Mouse (Mus musculus): ENCODE results near the gene Mbd6.
A peak's percentile ranks its signal among the peaks of the same experiment; 100 is the strongest.

Gene Mbd6

GRCm38 (mm10) chr10:127287936-127288293, 903 bp downstream of the Mbd6 start:
- DNase-seq (ENCODE audit: low spot score) = no peak

DNA sequence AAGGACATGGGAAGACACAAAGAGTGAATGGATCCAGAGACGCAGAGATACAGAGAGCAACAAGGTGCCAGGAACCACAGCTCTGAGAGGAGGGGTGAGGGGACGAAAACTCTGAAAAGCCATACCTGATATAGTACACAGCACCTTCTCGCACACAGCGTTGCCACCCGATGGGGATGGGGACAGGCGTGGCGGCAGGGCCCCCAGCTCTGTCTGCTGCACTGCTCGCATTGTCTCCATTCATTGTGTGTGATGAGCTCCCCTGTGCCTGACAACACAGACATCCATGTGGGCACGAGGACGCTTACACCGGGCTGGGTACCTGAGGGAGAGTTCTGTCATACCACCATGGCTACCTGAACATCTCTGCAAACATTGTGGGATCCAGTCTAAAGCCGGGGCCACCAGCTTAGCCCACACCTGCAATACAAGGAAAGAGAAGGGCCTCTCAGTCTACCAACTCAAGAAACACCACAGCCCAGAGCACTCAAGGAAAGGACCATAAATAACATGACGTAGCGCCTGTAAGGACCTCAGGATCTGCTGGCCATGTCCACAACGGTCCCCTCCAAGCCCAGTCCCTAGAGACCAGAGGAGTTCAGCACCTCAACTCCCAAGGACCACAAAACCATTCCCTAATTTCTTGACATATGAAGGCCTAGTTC, 1.4 kb downstream of the Mbd6 start:
- DNase-seq (ENCODE audit: low spot score) = no peak

DNA sequence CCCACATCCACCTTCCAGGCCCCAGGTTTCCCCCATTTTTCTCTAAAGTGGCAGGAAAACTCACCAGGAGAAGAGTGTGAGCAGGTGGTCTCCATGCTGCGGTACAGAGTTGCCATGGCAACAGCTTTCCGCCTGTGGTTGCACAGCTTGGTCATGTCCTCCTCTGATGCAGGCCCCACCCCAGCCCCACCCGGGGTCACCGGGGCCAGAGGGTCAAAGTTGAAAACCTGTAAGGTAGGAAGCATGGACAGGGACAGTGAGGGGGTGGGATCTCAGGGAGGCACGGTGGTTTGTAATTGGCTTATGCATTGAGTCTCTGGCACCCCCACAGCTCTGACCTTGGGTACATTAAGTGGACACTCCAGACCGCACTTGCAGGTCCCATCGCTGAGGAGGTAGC, 2.1 kb downstream of the Mbd6 start:
- DNase-seq (ENCODE audit: low spot score) = no peak

- no peak for DNase-seq (ENCODE audit: low spot score)
Observed at GRCm38 (mm10) chr10:127286194-127286593, 2.6 kb downstream of the Mbd6 start.

GRCm38 (mm10) chr10:127285644-127286043, 3.2 kb downstream of the Mbd6 start:
- no peak for DNase-seq (ENCODE audit: low spot score)

- DNase-seq (ENCODE audit: low spot score) = no peak
Observed at GRCm38 (mm10) chr10:127284724-127285500, 3.9 kb downstream of the Mbd6 start.

DNA sequence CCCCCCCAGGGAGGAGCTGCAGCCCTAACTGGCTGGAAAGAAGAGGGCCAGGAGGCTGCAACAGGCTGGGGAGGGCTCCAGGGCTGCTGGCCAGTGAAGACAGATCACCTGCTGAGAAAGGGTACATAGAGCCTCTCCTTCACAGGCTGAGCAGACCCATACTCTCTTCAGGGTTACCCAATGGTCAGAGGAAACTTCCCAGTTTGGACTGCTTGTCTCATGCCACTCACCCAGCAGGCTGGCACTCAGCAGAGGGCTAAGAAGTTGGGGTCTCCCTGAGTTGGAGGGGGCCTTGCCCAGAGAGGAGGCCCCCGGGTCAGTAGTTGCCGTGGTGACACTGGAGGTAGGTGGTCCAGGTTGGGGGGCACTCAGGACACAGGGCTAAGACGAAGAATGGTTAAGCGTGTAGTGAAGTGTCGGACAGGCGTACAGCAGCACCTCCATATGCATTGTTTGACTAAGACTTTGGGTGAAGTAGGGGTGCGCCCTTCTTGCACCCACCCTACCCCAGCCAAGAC, 4.7 kb downstream of the Mbd6 start:
- no peak for DNase-seq (ENCODE audit: low spot score)

DNA sequence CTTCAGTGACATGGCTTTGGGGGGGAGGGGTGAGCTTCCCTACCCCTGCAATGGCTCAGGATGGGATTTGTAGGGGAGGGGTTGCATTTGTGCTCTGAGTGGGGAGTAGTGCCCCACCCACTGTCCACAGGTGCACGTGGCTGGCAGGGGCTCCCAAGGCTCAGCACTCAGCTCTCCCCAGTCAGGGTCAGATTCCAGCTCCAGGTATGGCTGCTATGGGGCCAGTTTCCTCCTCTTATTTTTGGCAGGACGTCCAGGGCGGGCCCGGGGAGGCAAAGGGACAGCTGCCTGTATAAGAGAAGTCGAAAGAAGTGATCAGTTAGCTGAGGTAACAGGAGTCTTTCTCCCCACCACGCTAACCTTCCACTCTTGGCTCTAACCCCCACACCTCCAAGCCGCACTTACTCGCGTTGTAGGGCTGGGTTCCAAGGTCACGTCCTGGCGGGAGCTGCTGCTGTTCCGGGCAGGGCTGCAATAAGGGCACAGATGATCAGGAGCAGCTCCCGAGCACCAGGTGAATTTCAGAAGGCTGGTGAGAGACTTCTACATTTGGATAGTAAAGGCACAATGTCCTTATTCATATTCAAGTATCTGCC, 6.1 kb downstream of the Mbd6 start:
- no peak for DNase-seq (ENCODE audit: low spot score)

GRCm38 (mm10) chr10:127281316-127281715, 7.5 kb downstream of the Mbd6 start:
- no peak for DNase-seq (ENCODE audit: low spot score)

DNA sequence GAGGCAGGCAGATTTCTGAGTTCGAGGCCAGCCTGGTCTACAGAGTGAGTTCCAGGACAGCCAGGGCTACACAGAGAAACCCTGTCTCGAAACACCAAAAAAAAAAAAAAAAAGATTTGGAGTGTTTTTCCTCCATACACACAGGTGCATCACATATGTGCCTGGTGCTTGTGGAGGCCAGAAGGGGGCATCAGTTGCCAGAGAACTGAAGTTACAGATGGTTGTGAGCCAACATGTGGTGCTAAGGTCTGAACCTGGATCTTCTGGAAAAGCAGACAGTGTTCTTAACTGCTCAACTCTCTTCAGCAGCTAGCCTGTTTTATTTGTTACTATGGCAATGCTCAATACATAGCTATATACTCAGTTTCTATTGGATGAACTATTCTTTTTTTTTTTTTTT, 9.1 kb downstream of the Mbd6 start:
- DNase-seq (ENCODE audit: low spot score) = no peak

DNA sequence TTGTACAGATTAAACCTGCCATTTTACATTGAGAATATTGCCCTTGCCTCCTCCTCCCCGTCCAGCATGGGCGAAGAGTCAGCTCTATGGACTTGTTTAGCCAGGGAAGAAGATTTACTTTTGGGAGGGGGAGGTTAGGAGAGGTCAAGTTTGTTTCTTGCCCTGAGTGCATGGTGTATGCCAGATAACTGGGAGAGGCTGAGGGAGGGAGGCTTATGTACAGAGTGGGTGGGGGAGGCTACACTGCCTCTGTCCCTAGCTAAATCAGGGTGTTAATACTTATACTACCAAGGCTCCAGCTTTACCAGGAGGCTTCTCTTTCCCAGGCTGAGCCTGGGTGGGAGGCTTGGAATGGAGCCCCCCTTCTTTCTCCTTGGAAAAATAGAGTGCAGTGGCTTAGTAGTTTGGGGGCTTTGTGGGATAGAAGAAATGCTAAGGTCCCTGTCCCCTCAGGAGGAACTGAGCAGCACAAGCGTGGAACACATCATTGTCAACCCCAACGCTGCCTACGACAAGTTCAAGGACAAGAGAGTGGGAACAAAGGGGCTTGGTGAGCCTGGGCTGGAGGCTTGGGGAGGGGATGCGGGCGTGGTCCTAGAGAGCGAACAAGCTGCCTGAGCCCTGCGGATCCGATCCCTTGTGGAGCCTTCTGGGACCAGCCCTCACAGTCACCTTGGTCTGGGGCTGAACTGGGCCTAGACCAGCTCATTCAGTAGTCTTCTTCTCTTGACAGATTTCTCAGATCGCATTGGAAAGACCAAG, 14.4 kb downstream of the Mbd6 start:
- DNase-seq (ENCODE audit: low spot score) = no peak

- DNase-seq (ENCODE audit: low spot score) = no peak
Observed at GRCm38 (mm10) chr10:127272371-127272770, 16.4 kb downstream of the Mbd6 start.

DNA sequence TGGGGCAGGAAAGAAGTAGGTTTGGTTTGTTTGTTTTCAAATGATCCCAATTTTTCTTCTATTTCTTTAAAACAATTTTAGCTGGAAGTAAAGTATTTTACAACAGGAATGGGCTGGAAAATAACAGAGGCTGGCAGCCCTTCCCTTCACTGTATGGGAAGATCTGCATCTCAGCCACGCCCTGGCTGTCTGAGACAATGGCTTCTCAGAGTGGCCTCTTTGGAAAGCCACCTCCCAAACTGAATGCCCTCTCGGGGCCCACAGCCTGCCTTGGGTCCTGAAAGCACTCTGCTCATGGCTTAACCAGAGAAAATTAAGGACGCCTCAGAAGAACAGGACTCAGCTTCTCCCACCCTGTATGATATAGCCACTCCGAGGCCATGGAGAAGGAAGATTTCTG, 18.9 kb downstream of the Mbd6 start:
- DNase-seq (ENCODE audit: low spot score) = no peak

- no peak for DNase-seq (ENCODE audit: low spot score)
Observed at GRCm38 (mm10) chr10:127269036-127269435, 19.8 kb downstream of the Mbd6 start.

- DNase-seq (ENCODE audit: low spot score) = no peak
Observed at GRCm38 (mm10) chr10:127268401-127268800, 20.4 kb downstream of the Mbd6 start.

GRCm38 (mm10) chr10:127267318-127267717, 21.5 kb downstream of the Mbd6 start:
- no peak for DNase-seq (ENCODE audit: low spot score)

DNA sequence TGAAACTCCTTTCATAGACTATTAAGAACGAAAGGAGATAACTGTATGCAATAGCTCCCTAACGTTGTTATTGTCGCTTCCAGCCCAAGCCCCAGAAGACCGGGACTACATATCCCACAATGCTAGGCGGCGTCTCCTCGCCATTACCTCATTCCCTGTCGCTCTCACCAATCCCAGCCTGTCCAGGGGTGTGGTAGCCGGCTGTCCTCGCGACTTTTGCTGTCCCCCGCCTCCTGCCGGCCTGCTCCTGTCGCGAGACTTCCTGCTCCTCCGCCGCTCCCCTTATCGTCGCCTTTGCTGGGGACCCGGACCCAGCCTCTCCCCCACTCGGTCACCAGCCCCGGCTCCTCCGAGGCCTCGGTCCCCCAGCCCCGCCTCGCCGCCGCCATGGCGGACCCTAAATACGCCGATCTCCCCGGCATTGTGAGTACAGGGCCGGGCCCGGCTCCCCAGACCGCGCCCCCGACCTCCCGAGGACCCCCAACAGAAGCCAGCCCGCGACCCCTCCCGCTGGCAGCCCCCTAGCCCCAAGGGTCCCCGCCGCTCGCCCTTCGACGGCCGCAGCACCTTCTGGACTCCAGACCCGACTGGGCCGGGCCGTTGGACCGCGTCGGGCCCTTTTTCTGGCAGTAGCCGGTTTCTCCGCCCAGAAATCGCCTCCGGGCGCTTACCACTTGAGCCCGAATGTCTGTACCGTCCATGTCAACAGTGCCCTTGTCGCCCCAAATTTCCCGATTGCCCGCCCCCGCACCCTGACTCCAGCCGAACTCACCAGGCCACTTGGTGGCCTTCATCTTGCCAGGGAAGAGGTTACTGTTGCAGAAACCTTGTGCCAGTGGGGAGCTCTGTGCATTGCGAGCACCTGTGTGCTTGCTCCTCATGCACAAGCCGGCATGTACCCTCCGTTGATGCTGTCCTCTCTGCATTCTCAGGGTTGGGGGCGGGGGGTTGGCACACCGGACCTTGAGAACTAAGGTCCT, 22.4 kb downstream of the Mbd6 start, which contains the start of gene Dctn2:
Gene Dctn2, plus strand, starts transcription at position 257 of the 980 bp plus-strand sequence.
- peak; percentile 91 for DNase-seq (ENCODE audit: low spot score)

GRCm38 (mm10) chr10:127265727-127266111, 23.1 kb downstream of the Mbd6 start:
- DNase-seq (ENCODE audit: low spot score) = no peak

- no peak for DNase-seq (ENCODE audit: low spot score)
Observed at GRCm38 (mm10) chr10:127264971-127265370, 23.8 kb downstream of the Mbd6 start.

DNA sequence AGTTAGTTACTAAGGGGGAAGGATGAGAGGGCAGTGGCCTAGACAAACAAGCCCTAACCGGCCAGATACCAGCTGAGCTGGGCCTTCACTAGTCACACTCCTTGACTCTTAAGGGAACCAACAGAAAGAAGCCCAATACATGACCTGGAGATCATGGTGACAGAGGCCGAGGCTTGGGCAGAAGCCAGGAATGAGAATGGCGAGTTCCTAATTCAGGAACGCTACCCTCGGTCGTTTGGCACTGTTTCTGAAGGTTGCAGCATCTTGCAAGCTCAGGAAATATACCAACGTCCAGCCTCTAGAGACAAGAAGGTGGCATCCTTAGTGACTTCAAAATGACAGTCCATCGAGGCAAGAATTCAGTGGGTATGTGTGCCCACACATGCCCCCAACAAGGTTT, 24.5 kb downstream of the Mbd6 start:
- DNase-seq (ENCODE audit: low spot score) = no peak

GRCm38 (mm10) chr10:127263631-127264030, 25.2 kb downstream of the Mbd6 start:
- DNase-seq (ENCODE audit: low spot score) = no peak

Measured in c-Kit-positive CD71-positive TER-119-positive erythroid progenitor cells, embryonic 14.5 days (primary cell).